Mouse (Mus musculus): Measurements from ENCODE around the gene Amotl1. TPM values are rescaled to one million over a fixed set of nuclear protein-coding genes. Genes with fewer than 3 reads are reported as not detected.
A peak's percentile ranks its signal among the peaks of the same experiment; 100 is the strongest.
"Not testable (repeated sequence)": the region's sequence is repeated elsewhere in the genome, so short reads cannot be mapped to it uniquely, and the experiment has no call there.

The Amotl1 gene
- polyA plus RNA-seq, 1 experiment from 2014 or later: 17.6 TPM

GRCm38 (mm10) chr9:14576359-14576758 is 68.5 kb downstream of the Amotl1 start:
- not testable (repeated sequence) for ATAC-seq (ENCODE audit: low read depth)
- WGBS: 71% methylated on average over 2 of the region's 2 CpGs

GRCm38 (mm10) chr9:14574760-14575399 is 70.0 kb downstream of the Amotl1 start:
- H3K27me3 ChIP-seq (ENCODE audit: control insufficient read depth, insufficient read depth, low read depth, low read length): no peaks in the 10 kb centered on the region
- H3K9ac ChIP-seq (ENCODE audit: low read length): no peak overlapping the region
- no peak overlapping the region for H3K4me2 ChIP-seq (ENCODE audit: low read depth, low read length)
- peaks cover 13% of the 10 kb centered on the region for H3K36me3 ChIP-seq (ENCODE audit: control insufficient read depth, insufficient read depth, low read length)
- peak; percentile 73 for ATAC-seq (ENCODE audit: low read depth)
- H3K4me3 ChIP-seq (ENCODE audit: low read length): no peak overlapping the region
- H3K9me3 ChIP-seq (ENCODE audit: control insufficient read depth, low read length): no peaks in the 10 kb centered on the region
- H3K4me1 ChIP-seq (replicated peaks; ENCODE audit: control insufficient read depth, insufficient read depth, low read length): 0 out of 2 replicates have a peak, but pooled peaks cover 2% of the 10 kb centered on the region
- H3K27ac ChIP-seq (ENCODE audit: low read length): peak overlapping the region; percentile 65
- WGBS: 52% methylated on average over 12 of the region's 12 CpGs

More at GRCm38 (mm10) chr9:14576359-14576758, 68.5 kb downstream of the Amotl1 start:
- not testable (repeated sequence) for H3K4me3 ChIP-seq (ENCODE audit: low read length); H3K27me3 ChIP-seq (ENCODE audit: control insufficient read depth, insufficient read depth, low read depth, low read length); H3K27ac ChIP-seq (ENCODE audit: low read length); H3K36me3 ChIP-seq (ENCODE audit: control insufficient read depth, insufficient read depth, low read length); H3K4me1 ChIP-seq (replicated peaks; ENCODE audit: control insufficient read depth, insufficient read depth, low read length); H3K4me2 ChIP-seq (ENCODE audit: low read depth, low read length); H3K9ac ChIP-seq (ENCODE audit: low read length); H3K9me3 ChIP-seq (ENCODE audit: control insufficient read depth, low read length)

- Histone ChIP-seq H3K4me3 (ENCODE audit: low read length) (no peak overlapping the region), H3K36me3 (ENCODE audit: control insufficient read depth, insufficient read depth, low read length) (peaks cover 24% of the 10 kb centered on the region), H3K9me3 (ENCODE audit: control insufficient read depth, low read length) (no peaks in the 10 kb centered on the region), H3K4me2 (ENCODE audit: low read depth, low read length) (no peak overlapping the region), H3K27ac (ENCODE audit: low read length) (no peak overlapping the region), H3K9ac (ENCODE audit: low read length) (no peak overlapping the region), H3K4me1 (replicated peaks; ENCODE audit: control insufficient read depth, insufficient read depth, low read length) (no peaks in the 10 kb centered on the region), H3K27me3 (ENCODE audit: control insufficient read depth, insufficient read depth, low read depth, low read length) (no peaks in the 10 kb centered on the region)
- WGBS: 76% methylated on average over 4 of the region's 4 CpGs
- no peak for ATAC-seq (ENCODE audit: low read depth)
Measured at GRCm38 (mm10) chr9:14569175-14569975, 75.5 kb downstream of the Amotl1 start.

GRCm38 (mm10) chr9:14568487-14568886 is 76.4 kb downstream of the Amotl1 start:
- 59% methylated on average over 2 of the region's 2 CpGs for WGBS
- H3K36me3 ChIP-seq (ENCODE audit: control insufficient read depth, insufficient read depth, low read length): peaks cover 24% of the 10 kb centered on the region
- no peaks in the 10 kb centered on the region for H3K4me1 ChIP-seq (replicated peaks; ENCODE audit: control insufficient read depth, insufficient read depth, low read length)
- no peak overlapping the region for H3K27ac ChIP-seq (ENCODE audit: low read length)
- no peaks in the 10 kb centered on the region for H3K27me3 ChIP-seq (ENCODE audit: control insufficient read depth, insufficient read depth, low read depth, low read length)
- no peak overlapping the region for H3K4me2 ChIP-seq (ENCODE audit: low read depth, low read length)
- no peak overlapping the region for H3K4me3 ChIP-seq (ENCODE audit: low read length)
- ATAC-seq (ENCODE audit: low read depth): no peak
- H3K9me3 ChIP-seq (ENCODE audit: control insufficient read depth, low read length): no peaks in the 10 kb centered on the region
- H3K9ac ChIP-seq (ENCODE audit: low read length): no peak overlapping the region

- peaks cover 22% of the 10 kb centered on the region for H3K36me3 ChIP-seq (ENCODE audit: control insufficient read depth, insufficient read depth, low read length)
- H3K4me2 ChIP-seq (ENCODE audit: low read depth, low read length): no peak overlapping the region
- no peaks in the 10 kb centered on the region for H3K4me1 ChIP-seq (replicated peaks; ENCODE audit: control insufficient read depth, insufficient read depth, low read length)
- no peaks in the 10 kb centered on the region for H3K27me3 ChIP-seq (ENCODE audit: control insufficient read depth, insufficient read depth, low read depth, low read length)
- H3K9me3 ChIP-seq (ENCODE audit: control insufficient read depth, low read length): no peaks in the 10 kb centered on the region
- no peak overlapping the region for H3K4me3 ChIP-seq (ENCODE audit: low read length)
- WGBS: 83% methylated on average over 3 of the region's 3 CpGs
- no peak overlapping the region for H3K9ac ChIP-seq (ENCODE audit: low read length)
- no peak for ATAC-seq (ENCODE audit: low read depth)
- H3K27ac ChIP-seq (ENCODE audit: low read length): no peak overlapping the region
Measured at GRCm38 (mm10) chr9:14564486-14564885, 80.4 kb downstream of the Amotl1 start.

- no peak for ATAC-seq (ENCODE audit: low read depth)
- Histone ChIP-seq H3K9ac (ENCODE audit: low read length) (no peak overlapping the region), H3K4me1 (replicated peaks; ENCODE audit: control insufficient read depth, insufficient read depth, low read length) (no peaks in the 10 kb centered on the region), H3K4me2 (ENCODE audit: low read depth, low read length) (no peak overlapping the region), H3K27me3 (ENCODE audit: control insufficient read depth, insufficient read depth, low read depth, low read length) (no peaks in the 10 kb centered on the region), H3K27ac (ENCODE audit: low read length) (no peak overlapping the region), H3K4me3 (ENCODE audit: low read length) (no peak overlapping the region), H3K9me3 (ENCODE audit: control insufficient read depth, low read length) (no peaks in the 10 kb centered on the region), H3K36me3 (ENCODE audit: control insufficient read depth, insufficient read depth, low read length) (peaks cover 21% of the 10 kb centered on the region)
- 85% methylated on average over 7 of the region's 7 CpGs for WGBS
Measured at GRCm38 (mm10) chr9:14563351-14563750, 81.5 kb downstream of the Amotl1 start.

- Histone ChIP-seq H3K4me3 (ENCODE audit: low read length) (no peak overlapping the region), H3K9me3 (ENCODE audit: control insufficient read depth, low read length) (no peaks in the 10 kb centered on the region), H3K27me3 (ENCODE audit: control insufficient read depth, insufficient read depth, low read depth, low read length) (no peaks in the 10 kb centered on the region), H3K27ac (ENCODE audit: low read length) (no peak overlapping the region), H3K9ac (ENCODE audit: low read length) (no peak overlapping the region), H3K4me2 (ENCODE audit: low read depth, low read length) (no peak overlapping the region), H3K4me1 (replicated peaks; ENCODE audit: control insufficient read depth, insufficient read depth, low read length) (no peaks in the 10 kb centered on the region), H3K36me3 (ENCODE audit: control insufficient read depth, insufficient read depth, low read length) (peaks cover 32% of the 10 kb centered on the region)
- 86% methylated on average over 4 of the region's 4 CpGs for WGBS
- ATAC-seq (ENCODE audit: low read depth): no peak
Measured at GRCm38 (mm10) chr9:14560545-14560944, 84.3 kb downstream of the Amotl1 start.

- WGBS: 74% methylated on average over 9 of the region's 9 CpGs
- Histone ChIP-seq H3K9me3 (ENCODE audit: control insufficient read depth, low read length) (no peaks in the 10 kb centered on the region), H3K27me3 (ENCODE audit: control insufficient read depth, insufficient read depth, low read depth, low read length) (no peaks in the 10 kb centered on the region), H3K4me3 (ENCODE audit: low read length) (no peak overlapping the region), H3K27ac (ENCODE audit: low read length) (no peak overlapping the region), H3K4me2 (ENCODE audit: low read depth, low read length) (no peak overlapping the region), H3K9ac (ENCODE audit: low read length) (no peak overlapping the region), H3K4me1 (replicated peaks; ENCODE audit: control insufficient read depth, insufficient read depth, low read length) (no peaks in the 10 kb centered on the region), H3K36me3 (ENCODE audit: control insufficient read depth, insufficient read depth, low read length) (peaks cover 31% of the 10 kb centered on the region)
- no peak for ATAC-seq (ENCODE audit: low read depth)
Measured at GRCm38 (mm10) chr9:14559996-14560395, 84.9 kb downstream of the Amotl1 start.

- no peak overlapping the region for H3K4me2 ChIP-seq (ENCODE audit: low read depth, low read length)
- no peak overlapping the region for H3K9ac ChIP-seq (ENCODE audit: low read length)
- no peaks in the 10 kb centered on the region for H3K4me1 ChIP-seq (replicated peaks; ENCODE audit: control insufficient read depth, insufficient read depth, low read length)
- 0 out of 2 replicates have a peak, but pooled peaks have one; percentile 26 for ATAC-seq (ENCODE audit: low read depth)
- no peaks in the 10 kb centered on the region for H3K27me3 ChIP-seq (ENCODE audit: control insufficient read depth, insufficient read depth, low read depth, low read length)
- no peak overlapping the region for H3K27ac ChIP-seq (ENCODE audit: low read length)
- peaks cover 36% of the 10 kb centered on the region for H3K36me3 ChIP-seq (ENCODE audit: control insufficient read depth, insufficient read depth, low read length)
- 61% methylated on average over 10 of the region's 10 CpGs for WGBS
- no peak overlapping the region for H3K4me3 ChIP-seq (ENCODE audit: low read length)
- no peaks in the 10 kb centered on the region for H3K9me3 ChIP-seq (ENCODE audit: control insufficient read depth, low read length)
Measured at GRCm38 (mm10) chr9:14559430-14559829, 85.4 kb downstream of the Amotl1 start.

All from lung, embryonic 16.5 days (tissue).